Mouse (Mus musculus) layer of hippocampus, adult 11-12 months (tissue): ENCODE results near the gene Mknk2.
"Not testable (repeated sequence)": the region's sequence is repeated elsewhere in the genome, so short reads cannot be mapped to it uniquely, and the experiment has no call there.

Source experiments
- DNase-seq: peaks from one replicate; pipeline ENCODE4 v3.0.0; 2022; ENCODE audit warnings: low spot score

The Mknk2 gene

DNA sequence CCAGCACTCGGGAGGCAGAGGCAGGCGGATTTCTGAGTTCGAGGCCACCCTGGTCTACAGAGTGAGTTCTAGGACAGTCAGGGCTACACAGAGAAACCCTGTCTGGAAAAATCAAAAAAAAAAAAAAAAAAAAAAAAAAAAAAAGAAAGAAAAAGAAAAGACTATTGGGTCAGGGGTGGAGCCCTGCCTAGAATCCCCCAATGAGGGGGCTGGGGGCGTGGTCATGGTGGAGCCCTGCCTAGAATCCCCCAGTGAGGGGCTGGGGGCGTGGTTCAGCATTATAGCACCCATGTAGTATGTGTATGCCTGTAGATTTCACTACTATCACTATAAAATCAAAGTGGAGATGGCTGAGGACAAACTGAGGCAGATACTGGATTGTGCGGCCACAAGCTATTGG is 28.0 kb downstream of the Mknk2 start:
- DNase-seq = not testable (repeated sequence)

- DNase-seq = no peak
Observed at GRCm38 (mm10) chr10:80646936-80647335, 31.0 kb downstream of the Mknk2 start.

- no peak for DNase-seq
Observed at GRCm38 (mm10) chr10:80635345-80635744, 42.6 kb downstream of the Mknk2 start.

DNA sequence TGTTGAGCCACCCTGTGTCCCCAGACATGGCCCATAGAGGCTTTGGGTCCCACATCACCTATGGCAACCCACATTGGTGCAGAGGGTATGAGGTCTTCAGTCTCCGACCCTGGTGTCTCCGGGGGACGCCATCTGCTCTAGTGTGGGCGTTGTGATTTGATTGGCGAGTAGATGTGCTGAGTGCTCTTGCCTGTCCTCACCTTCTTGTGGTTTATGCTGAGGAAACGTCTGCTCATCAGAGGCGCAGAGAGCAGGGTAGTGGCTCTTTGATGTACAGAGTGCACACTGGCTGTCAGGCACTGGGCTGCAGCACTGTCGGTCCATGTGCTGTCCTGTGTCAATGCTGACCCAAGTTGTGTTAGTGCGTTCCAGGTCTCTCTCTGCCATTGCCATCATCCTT is 49.0 kb downstream of the Mknk2 start:
- no peak for DNase-seq

- DNase-seq = no peak
Observed at GRCm38 (mm10) chr10:80627685-80628084, 50.2 kb downstream of the Mknk2 start.

DNA sequence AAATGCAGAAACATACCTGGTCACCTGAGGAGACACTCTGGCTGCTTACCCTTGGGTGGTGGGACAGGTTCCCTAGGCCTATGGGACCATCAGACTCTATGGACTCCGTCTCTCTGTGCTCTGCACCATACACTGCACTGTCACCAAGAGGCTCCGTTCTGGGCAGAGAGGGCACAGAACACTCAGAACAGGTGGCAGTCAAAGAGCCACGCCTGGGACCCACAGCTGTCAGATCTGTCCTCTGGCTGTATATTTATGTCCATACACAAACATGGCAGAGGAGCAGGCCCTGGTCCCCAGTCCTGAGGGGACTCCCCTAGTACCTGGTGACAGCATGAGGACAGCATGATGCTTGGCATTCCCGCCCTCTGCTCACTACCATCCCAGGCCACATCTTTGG is 52.1 kb downstream of the Mknk2 start:
- no peak for DNase-seq

GRCm38 (mm10) chr10:80623457-80624191 is 54.3 kb downstream of the Mknk2 start:
- peak; percentile 57 for DNase-seq

DNA sequence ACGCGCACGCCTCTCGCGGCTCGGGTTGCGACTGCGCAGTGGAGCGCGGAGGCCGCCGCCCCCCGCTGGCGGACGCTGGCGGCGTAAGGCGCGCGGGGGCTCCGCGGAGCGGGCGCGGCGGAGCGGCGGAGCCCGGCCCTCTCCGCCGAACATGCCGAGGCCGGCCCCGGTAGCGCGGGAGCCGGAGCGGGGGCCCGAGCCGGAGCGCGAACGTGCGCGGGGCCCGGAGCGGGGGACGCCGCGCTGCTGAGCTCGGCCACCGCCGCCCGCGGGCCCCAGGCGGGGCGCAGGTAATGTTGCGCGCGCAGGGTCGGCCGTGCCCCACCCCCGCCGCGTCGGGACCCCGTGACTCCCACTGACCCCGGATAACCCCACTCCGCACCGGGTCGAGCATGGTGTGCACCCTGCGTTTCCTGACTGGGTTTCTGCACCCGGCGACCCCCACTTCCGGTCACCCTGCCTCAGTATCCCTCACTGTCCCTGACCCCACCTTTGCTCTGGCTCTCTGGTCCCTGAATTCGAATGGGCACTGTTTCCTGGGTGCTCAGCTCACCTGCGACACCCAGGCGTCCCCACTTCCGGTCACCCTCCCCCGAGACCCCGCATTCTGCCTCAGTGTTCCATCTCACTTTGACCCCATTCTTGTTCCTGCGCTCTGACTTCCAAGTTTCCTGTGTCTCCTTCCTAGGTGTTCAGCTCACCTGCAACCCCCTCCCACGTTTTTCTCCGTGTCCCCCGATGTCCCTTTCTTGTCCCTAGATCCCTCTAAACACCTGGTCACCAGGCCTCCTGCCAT is 55.1 kb downstream of the Mknk2 start, which contains the start of gene Csnk1g2:
Gene Csnk1g2, plus strand, starts transcription at position 178 of the 796 bp plus-strand sequence.
- DNase-seq = peak; percentile 73

DNA sequence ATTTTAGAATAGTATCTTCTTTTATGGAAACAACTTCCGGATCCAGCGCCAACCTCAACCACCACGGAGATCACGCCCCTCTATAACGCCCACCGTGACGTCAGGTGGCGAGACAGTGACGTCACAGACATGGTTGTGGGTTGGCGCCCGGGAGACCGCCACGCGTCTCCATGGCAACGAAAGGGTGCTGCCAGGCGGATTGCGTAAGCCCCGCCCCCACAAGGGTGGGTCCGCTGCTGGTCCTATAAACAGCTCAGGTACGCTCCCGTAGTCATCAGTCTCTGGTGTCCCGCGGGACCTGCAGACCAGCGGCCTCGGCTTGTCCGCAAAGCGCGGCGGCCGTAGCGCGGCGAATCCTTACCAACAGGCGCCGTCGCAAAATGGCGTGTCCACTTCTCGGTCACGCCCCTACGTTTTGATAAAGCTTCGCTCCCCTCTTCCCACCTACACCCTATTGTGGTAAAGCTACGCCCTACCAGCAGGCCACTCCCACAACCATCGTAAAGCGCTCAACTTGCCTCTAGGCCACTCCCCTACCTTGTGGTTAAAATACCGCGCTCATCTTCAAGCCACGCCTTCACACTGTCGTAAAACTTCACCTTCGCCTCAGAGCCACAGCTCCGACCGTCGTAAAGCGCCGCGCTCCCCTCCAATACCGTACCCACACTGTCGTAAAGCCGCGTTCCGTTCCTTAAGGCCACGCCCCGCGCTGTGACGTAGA is 55.8 kb downstream of the Mknk2 start:
- DNase-seq = peak; percentile 100

DNA sequence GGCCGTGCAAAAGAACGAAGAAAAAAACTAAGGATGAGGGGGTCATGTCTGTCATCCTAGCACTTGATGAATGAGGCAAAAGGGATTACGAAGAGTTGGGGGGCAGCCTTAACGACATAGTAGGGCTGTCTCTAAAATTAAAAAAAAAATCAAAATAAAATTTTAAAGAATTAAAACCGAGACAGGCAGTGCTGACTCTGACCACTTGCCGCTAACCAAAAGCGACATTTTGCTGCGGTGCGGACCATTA is 56.3 kb downstream of the Mknk2 start:
- DNase-seq = no peak

- DNase-seq = no peak
Observed at GRCm38 (mm10) chr10:80620796-80621689, 56.9 kb downstream of the Mknk2 start.

GRCm38 (mm10) chr10:80620365-80620764 is 57.5 kb downstream of the Mknk2 start:
- DNase-seq = no peak

DNA sequence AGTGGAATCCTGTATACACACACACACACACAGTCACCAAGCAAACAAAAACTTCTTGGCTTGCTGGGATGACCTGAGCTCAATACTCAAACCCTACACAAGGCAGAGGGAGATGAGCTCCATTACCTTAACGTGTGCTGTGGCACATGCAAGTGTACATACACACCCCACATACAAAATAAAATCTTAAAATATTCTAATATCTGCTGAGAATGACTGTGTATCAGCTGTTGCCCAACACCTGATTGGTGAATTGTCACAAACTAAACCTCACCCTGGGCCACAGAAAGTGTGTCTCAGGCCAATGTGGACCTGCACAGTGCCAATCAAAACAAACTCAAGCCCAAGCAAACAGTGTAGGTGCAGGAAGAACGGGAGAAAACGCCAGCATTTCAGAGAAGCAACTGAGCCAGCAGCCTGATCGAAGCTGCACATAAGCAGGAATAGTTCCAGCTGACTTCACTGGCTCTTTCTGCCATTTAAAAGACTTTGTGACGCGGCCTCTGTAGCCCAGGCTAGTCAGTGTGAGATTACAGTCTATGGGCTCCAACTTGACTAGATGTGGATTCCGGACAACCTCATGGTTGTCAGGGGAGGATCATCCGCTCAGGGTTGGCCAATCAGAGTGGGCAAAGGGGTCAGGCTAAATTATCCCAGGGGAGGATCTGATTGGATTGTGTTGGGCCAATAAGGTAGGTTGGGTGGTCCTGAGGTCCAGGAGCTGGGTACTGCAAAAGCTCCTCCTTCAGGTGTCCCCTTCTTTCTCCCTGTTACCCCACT is 58.3 kb downstream of the Mknk2 start:
- no peak for DNase-seq

GRCm38 (mm10) chr10:80618181-80618580 is 59.7 kb downstream of the Mknk2 start:
- no peak for DNase-seq
